Mouse (Mus musculus): ENCODE measurements around the gene Srbd1. TPM values are rescaled to one million over a fixed set of nuclear protein-coding genes. Genes with fewer than 3 reads are reported as not detected.

The Srbd1 gene
- polyA plus RNA-seq, 1 experiment, result not detected

DNA sequence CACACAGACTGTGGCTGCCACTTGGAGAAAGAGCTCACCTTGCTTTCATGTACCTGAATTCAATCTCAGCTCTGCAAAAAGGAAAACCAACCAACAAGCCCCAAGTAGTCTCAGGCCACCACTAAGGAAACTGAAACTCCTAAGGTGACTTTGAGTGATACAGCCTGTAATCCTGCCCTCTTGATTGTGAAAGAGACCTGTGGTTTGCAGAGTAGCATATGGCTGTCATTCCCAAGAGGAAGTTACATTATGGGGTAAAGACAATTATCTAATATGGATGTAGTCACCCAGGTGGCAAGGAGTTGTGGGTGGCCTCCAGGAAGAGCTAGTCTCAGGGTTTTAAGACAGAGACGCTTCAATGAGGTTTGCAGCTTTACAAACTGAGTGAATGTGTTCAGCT lies 125.2 kb downstream of the Srbd1 start:
- no peak for TF ChIP-seq CTCF (IDR thresholded peaks at IDR 0.05; ENCODE audit: insufficient read depth, low read depth, low read length)
- TF ChIP-seq POLR2A (IDR thresholded peaks at IDR 0.05; ENCODE audit: insufficient read depth, low read depth, low read length), result no peak
- no peak overlapping the region for H3K27ac ChIP-seq (ENCODE audit: insufficient read depth, low read depth, low read length)
- H3K4me1 ChIP-seq (ENCODE audit: control insufficient read depth, insufficient read depth, low read length), result no peaks in the 10 kb centered on the region
- 83% methylated on average over 1 of the region's 1 CpGs for WGBS
- no peak overlapping the region for H3K4me3 ChIP-seq (ENCODE audit: insufficient read depth, low read depth, low read length)

DNA sequence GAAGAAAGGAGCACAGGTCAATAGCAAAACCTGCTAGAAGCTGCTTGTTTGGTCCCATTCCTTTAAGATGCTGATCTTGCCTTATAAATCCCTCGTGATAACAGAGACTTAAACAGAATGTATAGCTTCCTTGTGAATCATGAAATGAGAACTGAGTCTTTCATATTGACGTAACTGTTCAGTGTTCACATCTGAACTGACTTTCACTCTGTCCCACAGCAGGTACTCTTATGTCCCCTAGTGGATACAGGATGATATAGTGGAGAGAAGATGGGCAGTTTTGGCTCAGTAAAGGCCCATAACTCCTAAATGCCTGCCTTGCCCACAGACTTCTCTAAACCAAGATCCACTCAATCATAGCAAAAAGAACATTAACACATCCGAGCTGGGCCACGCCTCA lies 130.7 kb downstream of the Srbd1 start:
- WGBS, result 93% methylated on average over 4 of the region's 4 CpGs
- TF ChIP-seq POLR2A (IDR thresholded peaks at IDR 0.05; ENCODE audit: insufficient read depth, low read depth, low read length), result no peak
- no peak for TF ChIP-seq CTCF (IDR thresholded peaks at IDR 0.05; ENCODE audit: insufficient read depth, low read depth, low read length)
- H3K4me1 ChIP-seq (ENCODE audit: control insufficient read depth, insufficient read depth, low read length), result no peaks in the 10 kb centered on the region
- H3K27ac ChIP-seq (ENCODE audit: insufficient read depth, low read depth, low read length), result no peak overlapping the region
- H3K4me3 ChIP-seq (ENCODE audit: insufficient read depth, low read depth, low read length), result no peak overlapping the region

DNA sequence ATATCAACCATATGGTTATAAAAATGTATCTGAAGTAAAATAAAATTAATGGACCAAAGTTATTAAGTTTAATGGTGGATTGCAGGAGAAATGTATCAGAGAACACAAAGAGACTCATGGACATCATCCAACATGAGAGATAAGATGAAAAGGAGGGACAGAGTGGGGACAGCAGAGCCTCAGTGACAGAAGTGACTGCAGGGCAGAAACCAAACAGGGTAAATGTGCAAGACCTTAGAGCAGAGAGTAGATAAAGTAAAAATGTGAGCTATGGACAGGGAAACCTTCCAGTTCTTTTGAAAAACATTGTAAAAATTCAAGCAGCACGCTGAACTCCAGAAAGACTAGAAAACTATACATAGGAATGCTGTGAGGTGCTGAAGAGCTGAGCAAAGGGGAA lies 132.4 kb downstream of the Srbd1 start:
- Histone ChIP-seq H3K27ac (ENCODE audit: insufficient read depth, low read depth, low read length) (no peak overlapping the region), H3K4me3 (ENCODE audit: insufficient read depth, low read depth, low read length) (no peak overlapping the region), H3K4me1 (ENCODE audit: control insufficient read depth, insufficient read depth, low read length) (no peaks in the 10 kb centered on the region)
- no peak for TF ChIP-seq CTCF (IDR thresholded peaks at IDR 0.05; ENCODE audit: insufficient read depth, low read depth, low read length)
- no peak for TF ChIP-seq POLR2A (IDR thresholded peaks at IDR 0.05; ENCODE audit: insufficient read depth, low read depth, low read length)
- WGBS, result 84% methylated on average over 1 of the region's 1 CpGs

GRCm38 (mm10) chr17:86011849-86012248 lies 133.1 kb downstream of the Srbd1 start:
- no peak for TF ChIP-seq POLR2A (IDR thresholded peaks at IDR 0.05; ENCODE audit: insufficient read depth, low read depth, low read length)
- no peak for TF ChIP-seq CTCF (IDR thresholded peaks at IDR 0.05; ENCODE audit: insufficient read depth, low read depth, low read length)
- H3K27ac ChIP-seq (ENCODE audit: insufficient read depth, low read depth, low read length), result no peak overlapping the region
- H3K4me1 ChIP-seq (ENCODE audit: control insufficient read depth, insufficient read depth, low read length), result no peaks in the 10 kb centered on the region
- no peak overlapping the region for H3K4me3 ChIP-seq (ENCODE audit: insufficient read depth, low read depth, low read length)
- WGBS, result 93% methylated on average over 3 of the region's 3 CpGs

GRCm38 (mm10) chr17:86008401-86008800 lies 136.6 kb downstream of the Srbd1 start:
- Histone ChIP-seq H3K4me1 (ENCODE audit: control insufficient read depth, insufficient read depth, low read length) (no peaks in the 10 kb centered on the region), H3K27ac (ENCODE audit: insufficient read depth, low read depth, low read length) (no peak overlapping the region), H3K4me3 (ENCODE audit: insufficient read depth, low read depth, low read length) (no peak overlapping the region)
- 90% methylated on average over 10 of the region's 10 CpGs for WGBS
- no peak for TF ChIP-seq POLR2A (IDR thresholded peaks at IDR 0.05; ENCODE audit: insufficient read depth, low read depth, low read length)
- TF ChIP-seq CTCF (IDR thresholded peaks at IDR 0.05; ENCODE audit: insufficient read depth, low read depth, low read length), result no peak

- TF ChIP-seq POLR2A (IDR thresholded peaks at IDR 0.05; ENCODE audit: insufficient read depth, low read depth, low read length) (no peak), CTCF (IDR thresholded peaks at IDR 0.05; ENCODE audit: insufficient read depth, low read depth, low read length) (no peak)
- no peak overlapping the region for H3K27ac ChIP-seq (ENCODE audit: insufficient read depth, low read depth, low read length)
- no peaks in the 10 kb centered on the region for H3K4me1 ChIP-seq (ENCODE audit: control insufficient read depth, insufficient read depth, low read length)
- 98% methylated on average over 6 of the region's 6 CpGs for WGBS
- no peak overlapping the region for H3K4me3 ChIP-seq (ENCODE audit: insufficient read depth, low read depth, low read length)
Observed at GRCm38 (mm10) chr17:86002113-86002512, 142.9 kb downstream of the Srbd1 start.

- WGBS, result 94% methylated on average over 5 of the region's 5 CpGs
- H3K4me3 ChIP-seq (ENCODE audit: insufficient read depth, low read depth, low read length), result no peak overlapping the region
- H3K4me1 ChIP-seq (ENCODE audit: control insufficient read depth, insufficient read depth, low read length), result no peaks in the 10 kb centered on the region
- TF ChIP-seq CTCF (IDR thresholded peaks at IDR 0.05; ENCODE audit: insufficient read depth, low read depth, low read length), result no peak
- no peak for TF ChIP-seq POLR2A (IDR thresholded peaks at IDR 0.05; ENCODE audit: insufficient read depth, low read depth, low read length)
- H3K27ac ChIP-seq (ENCODE audit: insufficient read depth, low read depth, low read length), result no peak overlapping the region
Observed at GRCm38 (mm10) chr17:86001667-86002066, 143.3 kb downstream of the Srbd1 start.

- no peak overlapping the region for H3K27ac ChIP-seq (ENCODE audit: insufficient read depth, low read depth, low read length)
- 52% methylated on average over 2 of the region's 2 CpGs for WGBS
- TF ChIP-seq CTCF (IDR thresholded peaks at IDR 0.05; ENCODE audit: insufficient read depth, low read depth, low read length), result no peak
- no peak for TF ChIP-seq POLR2A (IDR thresholded peaks at IDR 0.05; ENCODE audit: insufficient read depth, low read depth, low read length)
- no peak overlapping the region for H3K4me3 ChIP-seq (ENCODE audit: insufficient read depth, low read depth, low read length)
- H3K4me1 ChIP-seq (ENCODE audit: control insufficient read depth, insufficient read depth, low read length), result no peaks in the 10 kb centered on the region
Observed at GRCm38 (mm10) chr17:85995727-85996126, 149.2 kb downstream of the Srbd1 start.

- WGBS, result 76% methylated on average over 4 of the region's 4 CpGs
- Histone ChIP-seq H3K4me3 (ENCODE audit: insufficient read depth, low read depth, low read length) (no peak overlapping the region), H3K27ac (ENCODE audit: insufficient read depth, low read depth, low read length) (no peak overlapping the region), H3K4me1 (ENCODE audit: control insufficient read depth, insufficient read depth, low read length) (no peaks in the 10 kb centered on the region)
- TF ChIP-seq CTCF (IDR thresholded peaks at IDR 0.05; ENCODE audit: insufficient read depth, low read depth, low read length) (no peak), POLR2A (IDR thresholded peaks at IDR 0.05; ENCODE audit: insufficient read depth, low read depth, low read length) (no peak)
Observed at GRCm38 (mm10) chr17:85995086-85995485, 149.9 kb downstream of the Srbd1 start.
